Mouse (Mus musculus) stomach, embryonic 14.5 days (tissue): Measurements from ENCODE around the gene Erc2. TPM values are rescaled to one million over a fixed set of nuclear protein-coding genes. Genes with fewer than 3 reads are reported as not detected.

Experiments used
- ATAC-seq: fragments of 200-750 bp; cut with Nextera tagmentation; 2 replicates; pipeline ENCODE4 v1.8.0; 2017; ENCODE audit warnings: low read depth, moderate TSS enrichment; ENCODE audit not compliant: insufficient number of reproducible peaks, insufficient read depth, low FRiP score
- H3K27ac ChIP-seq: fragments of 300-500 bp; sonication (generic); 2 replicates; pipeline ENCODE4 v1.5.1; 2014; ENCODE audit warnings: mild to moderate bottlenecking, low read length, moderate library complexity, mixed read lengths
- H3K27me3 ChIP-seq: fragments of 300-500 bp; sonication (generic); 2 replicates; pipeline ENCODE4 v1.6.1; 2014; ENCODE audit warnings: low read length, control low read depth, mixed read lengths; ENCODE audit not compliant: control insufficient read depth, insufficient read depth
- H3K36me3 ChIP-seq: fragments of 300-500 bp; sonication (generic); 2 replicates; pipeline ENCODE4 v1.6.1; 2014; ENCODE audit warnings: mild to moderate bottlenecking, control low read depth, low read length, moderate library complexity, mixed read lengths; ENCODE audit not compliant: control insufficient read depth, insufficient read depth
- H3K4me1 ChIP-seq: fragments of 300-500 bp; sonication (generic); 2 replicates; pipeline ENCODE4 v1.6.1; 2014; ENCODE audit warnings: low read length, control low read depth, mixed read lengths; ENCODE audit not compliant: control insufficient read depth, insufficient read depth
- H3K4me2 ChIP-seq: fragments of 300-500 bp; sonication (generic); replicated peaks from 2 replicates; pipeline ENCODE4 v1.6.1; 2014; ENCODE audit warnings: low read depth, low read length, control low read depth
- H3K4me3 ChIP-seq: fragments of 300-500 bp; sonication (generic); 2 replicates; pipeline ENCODE4 v1.5.1; 2014; ENCODE audit warnings: low read depth, low read length, control low read depth
- H3K9ac ChIP-seq: fragments of 300-500 bp; sonication (generic); replicated peaks from 2 replicates; pipeline ENCODE4 v1.6.1; 2014; ENCODE audit warnings: low read depth, mild to moderate bottlenecking, control low read depth, low read length, moderate library complexity, mixed read lengths
- H3K9me3 ChIP-seq: fragments of 300-500 bp; sonication (generic); 2 replicates; pipeline ENCODE4 v1.6.1; 2016; ENCODE audit warnings: low read depth, low read length, control low read depth; ENCODE audit not compliant: control insufficient read depth
- WGBS: fragments of 180-500 bp; shearing (Covaris S2); extraction: QIAGEN DNeasy Blood & Tissue Kit; methylation state at CpG from one replicate; pipeline ENCODE4 v1.1.7; 2014; 5-methylcytosine and 5-hydroxymethylcytosine counted together
- polyA plus RNA-seq: library from polyadenylated mRNA; unstranded; fragments of >200 nt; fragmentation: Nextera tagmentation; extraction: Ambion mirVana; gene quantifications from 2 replicates; pipeline ENCODE4 v1.2.1, GENCODE M21; 2014

The Erc2 gene
- polyA plus RNA-seq, 1 experiment from 2014 or later: 7.7 TPM

- WGBS: 78% methylated on average over 6 of the region's 6 CpGs
- Histone ChIP-seq H3K4me1 (peaks cover 3% of the 10 kb centered on the region; the same call in 1 of the 2 replicates), H3K27me3 (no peaks in the 10 kb centered on the region), H3K36me3 (no peaks in the 10 kb centered on the region), H3K9ac (no peak overlapping the region), H3K9me3 (no peaks in the 10 kb centered on the region), H3K4me3 (no peak overlapping the region), H3K4me2 (no peak overlapping the region), H3K27ac (no peak overlapping the region)
- ATAC-seq: no peak
Observed at GRCm38 (mm10) chr14:28439171-28439570, 816.9 kb downstream of the Erc2 start.

GRCm38 (mm10) chr14:28441240-28441967 lies 819.2 kb downstream of the Erc2 start:
- WGBS: 50% methylated on average over 14 of the region's 14 CpGs

GRCm38 (mm10) chr14:28443254-28443944 lies 821.2 kb downstream of the Erc2 start:
- no peaks in the 10 kb centered on the region for H3K36me3 ChIP-seq
- H3K4me2 ChIP-seq: no peak overlapping the region
- WGBS: 76% methylated on average over 7 of the region's 7 CpGs
- H3K4me3 ChIP-seq: no peak overlapping the region
- H3K4me1 ChIP-seq: peaks cover 3% of the 10 kb centered on the region; the same call in 1 of the 2 replicates
- no peaks in the 10 kb centered on the region for H3K9me3 ChIP-seq
- H3K9ac ChIP-seq: no peak overlapping the region
- H3K27ac ChIP-seq: no peak overlapping the region
- no peaks in the 10 kb centered on the region for H3K27me3 ChIP-seq
- no peak for ATAC-seq

More at GRCm38 (mm10) chr14:28441240-28441967, 819.2 kb downstream of the Erc2 start:
- H3K27ac ChIP-seq: no peak overlapping the region
- H3K4me3 ChIP-seq: no peak overlapping the region
- ATAC-seq: no peak
- no peaks in the 10 kb centered on the region for H3K27me3 ChIP-seq
- no peak overlapping the region for H3K4me2 ChIP-seq
- H3K4me1 ChIP-seq: peaks cover 3% of the 10 kb centered on the region; the same call in 1 of the 2 replicates
- H3K9me3 ChIP-seq: no peaks in the 10 kb centered on the region
- no peak overlapping the region for H3K9ac ChIP-seq
- no peaks in the 10 kb centered on the region for H3K36me3 ChIP-seq

DNA sequence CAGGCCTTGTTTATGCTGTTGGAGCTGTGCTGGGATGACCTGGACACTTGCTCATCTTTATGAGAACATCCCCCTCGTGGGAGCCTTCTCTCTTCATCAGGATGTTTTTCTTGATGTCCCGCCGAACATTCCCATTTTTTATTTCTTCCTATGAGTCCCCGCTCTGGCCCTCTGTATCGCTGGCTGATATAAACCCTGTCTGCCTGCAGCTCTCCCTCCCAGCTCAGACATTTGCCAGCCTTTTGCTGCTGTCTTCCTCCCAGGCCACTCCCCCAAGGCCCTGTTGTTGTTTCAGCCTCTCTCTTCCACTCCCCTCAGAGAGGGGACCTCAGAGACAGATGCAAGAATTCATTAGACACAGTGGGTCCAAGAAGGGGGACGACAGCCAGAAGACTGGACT lies 823.5 kb downstream of the Erc2 start:
- Histone ChIP-seq H3K4me2 (no peak overlapping the region), H3K27ac (no peak overlapping the region), H3K4me1 (peaks cover 5% of the 10 kb centered on the region; the same call in 1 of the 2 replicates), H3K36me3 (no peaks in the 10 kb centered on the region), H3K4me3 (no peak overlapping the region), H3K9me3 (no peaks in the 10 kb centered on the region), H3K9ac (no peak overlapping the region), H3K27me3 (no peaks in the 10 kb centered on the region)
- no peak for ATAC-seq
- WGBS: 65% methylated on average over 6 of the region's 6 CpGs

DNA sequence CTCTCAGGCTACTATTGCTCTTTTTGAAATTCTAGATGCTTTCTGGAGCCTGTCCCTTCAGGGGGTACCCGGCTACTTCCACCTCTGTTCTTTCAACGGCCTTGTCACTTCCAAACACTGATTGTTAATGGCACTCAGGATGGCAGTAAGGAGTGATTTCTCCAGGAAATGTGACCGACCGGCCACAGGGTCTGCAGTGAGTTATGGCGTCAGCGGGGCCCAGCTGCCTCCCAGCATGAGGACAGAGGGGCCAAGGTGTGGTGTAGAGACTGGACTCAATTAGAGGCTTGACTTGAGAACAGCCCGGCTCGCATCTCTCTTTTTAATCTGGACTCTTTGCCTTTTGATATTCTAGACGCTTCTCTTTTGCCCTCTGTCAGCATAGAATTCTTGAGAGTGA lies 829.5 kb downstream of the Erc2 start:
- Histone ChIP-seq H3K36me3 (no peaks in the 10 kb centered on the region), H3K4me1 (0 out of 2 replicates have a peak, but pooled peaks cover 2% of the 10 kb centered on the region), H3K4me3 (no peak overlapping the region), H3K27ac (no peak overlapping the region), H3K27me3 (no peaks in the 10 kb centered on the region), H3K9ac (no peak overlapping the region), H3K9me3 (no peaks in the 10 kb centered on the region), H3K4me2 (no peak overlapping the region)
- no peak for ATAC-seq
- WGBS: 62% methylated on average over 9 of the region's 9 CpGs

DNA sequence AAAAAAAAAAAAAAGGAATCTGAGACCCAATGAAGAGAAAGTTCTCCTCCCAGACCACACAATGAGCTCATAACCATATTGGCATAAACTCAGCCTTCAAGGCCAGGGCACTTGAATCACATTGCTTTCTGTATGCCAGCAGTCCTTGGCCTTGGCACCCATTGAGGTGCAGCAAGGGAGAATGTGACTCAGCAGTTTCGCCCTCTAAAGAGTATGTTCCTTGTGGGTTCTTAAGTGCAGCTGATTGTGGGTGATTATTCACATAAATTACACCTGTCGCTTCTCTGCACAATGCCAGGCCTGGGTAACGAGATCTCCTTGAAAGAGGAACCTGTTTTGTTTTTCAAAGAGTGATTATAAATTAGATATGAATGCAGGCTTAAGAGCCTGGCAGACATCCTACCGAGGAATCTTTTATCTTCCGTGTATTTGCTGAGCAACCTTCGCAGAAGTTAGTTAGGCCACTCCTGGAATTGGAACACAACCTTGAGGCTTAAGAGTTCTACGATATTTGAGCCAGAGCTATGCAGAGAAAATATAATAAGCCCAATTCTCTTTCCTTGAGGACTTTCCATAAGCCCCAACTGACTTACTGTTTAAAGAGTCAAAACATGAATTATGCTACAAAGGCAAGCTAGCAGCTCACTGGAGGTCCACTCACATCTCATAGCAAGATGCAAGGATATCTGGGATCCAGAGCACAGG lies 834.3 kb downstream of the Erc2 start:
- Histone ChIP-seq H3K4me2 (no peak overlapping the region), H3K9ac (no peak overlapping the region), H3K36me3 (no peaks in the 10 kb centered on the region), H3K4me1 (no peaks in the 10 kb centered on the region), H3K4me3 (no peak overlapping the region), H3K27me3 (no peaks in the 10 kb centered on the region), H3K27ac (no peak overlapping the region), H3K9me3 (no peaks in the 10 kb centered on the region)
- 59% methylated on average over 7 of the region's 7 CpGs for WGBS
- no peak for ATAC-seq

DNA sequence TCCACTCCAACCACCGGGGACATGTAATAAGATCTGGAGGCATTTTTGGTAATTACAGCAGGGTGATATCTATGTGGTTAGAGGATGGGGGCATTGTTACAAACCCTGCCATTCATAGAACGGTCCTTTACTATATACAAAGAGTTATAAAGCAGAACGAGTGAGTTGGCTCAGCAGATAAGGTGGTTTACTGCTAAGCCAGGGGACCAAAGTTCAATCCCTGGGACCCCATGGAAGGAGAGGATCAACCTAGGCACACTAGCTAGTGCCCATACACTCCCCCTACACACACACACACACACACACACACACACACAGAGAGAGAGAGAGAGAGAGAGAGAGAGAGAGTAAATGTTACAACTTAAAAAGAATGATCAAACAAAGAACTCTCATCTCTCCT lies 835.2 kb downstream of the Erc2 start:
- Histone ChIP-seq H3K4me1 (no peaks in the 10 kb centered on the region), H3K27me3 (no peaks in the 10 kb centered on the region), H3K4me3 (no peak overlapping the region), H3K9ac (no peak overlapping the region), H3K27ac (no peak overlapping the region), H3K9me3 (no peaks in the 10 kb centered on the region), H3K36me3 (no peaks in the 10 kb centered on the region), H3K4me2 (no peak overlapping the region)
- no peak for ATAC-seq
- 57% methylated on average over 3 of the region's 3 CpGs for WGBS

- no peak overlapping the region for H3K27ac ChIP-seq
Observed at GRCm38 (mm10) chr14:28467956-28468355, 845.7 kb downstream of the Erc2 start.

More at GRCm38 (mm10) chr14:28467956-28468355, 845.7 kb downstream of the Erc2 start:
- ATAC-seq: no peak
- 23% methylated on average over 5 of the region's 5 CpGs for WGBS
- Histone ChIP-seq H3K36me3 (no peaks in the 10 kb centered on the region), H3K9me3 (no peaks in the 10 kb centered on the region), H3K9ac (no peak overlapping the region), H3K4me1 (peaks cover 6% of the 10 kb centered on the region; the same call in 1 of the 2 replicates), H3K27me3 (no peaks in the 10 kb centered on the region), H3K4me2 (no peak overlapping the region), H3K4me3 (no peak overlapping the region)
